Mouse (Mus musculus) gonadal fat pad, adult 2 months (tissue): ENCODE data around the gene Slc15a3. TPM values are rescaled to one million over a fixed set of nuclear protein-coding genes. Genes with fewer than 3 reads are reported as not detected.

Experiments
- polyA plus RNA-seq: library from polyadenylated mRNA; depleted of rRNA; stranded (reverse); fragments of >200 nt; gene quantifications from 2 replicates; pipeline ENCODE4 v1.2.3, GENCODE M21; 2012; rRNA removed

The Slc15a3 gene
- polyA plus RNA-seq, 1 experiment = 6.3 TPM

Other genes starting within 250 kb of the Slc15a3 start
- 168 and 176 TPM in 2 replicates for gene Ddb1, start 234.4 kb upstream of the Slc15a3 start, polyA plus RNA-seq
- gene Tkfc, start 234.1 kb upstream of the Slc15a3 start, polyA plus RNA-seq = 21.0 and 22.5 TPM in 2 replicates
- 0.60 and 1.3 TPM in 2 replicates for gene Vwce, start 205.5 kb upstream of the Slc15a3 start, polyA plus RNA-seq
- 0.31 TPM in 1 of 2 replicates, not detected in the other for gene Pga5, start 161.7 kb upstream of the Slc15a3 start, polyA plus RNA-seq
- gene Vps37c, start 151.0 kb upstream of the Slc15a3 start, polyA plus RNA-seq = 25.5 and 30.3 TPM in 2 replicates
- 0.80 and 0.92 TPM in 2 replicates for gene Cd5, start 100.7 kb upstream of the Slc15a3 start, polyA plus RNA-seq
- 0.32 and 0.33 TPM in 2 replicates for gene Cd6, start 9.7 kb upstream of the Slc15a3 start, polyA plus RNA-seq
- 15.8 and 16.0 TPM in 2 replicates for gene Tmem132a, start 30.2 kb downstream of the Slc15a3 start, polyA plus RNA-seq
- 130 and 147 TPM in 2 replicates for gene Tmem109, start 42.3 kb downstream of the Slc15a3 start, polyA plus RNA-seq
- 185 and 229 TPM in 2 replicates for gene Prpf19, start 55.5 kb downstream of the Slc15a3 start, polyA plus RNA-seq
- not detected in 2 replicates for gene Zp1, start 80.9 kb downstream of the Slc15a3 start, polyA plus RNA-seq
- 0.14 TPM in 1 of 2 replicates, not detected in the other for gene Ptgdr2, start 97.4 kb downstream of the Slc15a3 start, polyA plus RNA-seq
- 4.8 and 6.5 TPM in 2 replicates for gene Ccdc86, start 109.5 kb downstream of the Slc15a3 start, polyA plus RNA-seq
- 0.15 and 0.46 TPM in 2 replicates for gene Ms4a10, start 134.9 kb downstream of the Slc15a3 start, polyA plus RNA-seq
- gene Ms4a15, start 153.5 kb downstream of the Slc15a3 start, polyA plus RNA-seq = not detected in 2 replicates
- gene Ms4a18, start 178.3 kb downstream of the Slc15a3 start, polyA plus RNA-seq = not detected in 2 replicates
- 3.2 and 6.3 TPM in 2 replicates for gene Ms4a8a, start 241.4 kb downstream of the Slc15a3 start, polyA plus RNA-seq